Mouse (Mus musculus): ENCODE results near the gene Dlg2. TPM values are rescaled to one million over a fixed set of nuclear protein-coding genes. Genes with fewer than 3 reads are reported as not detected.
A peak's percentile ranks its signal among the peaks of the same experiment; 100 is the strongest.

The Dlg2 gene
- polyA plus RNA-seq, 1 experiment from 2014 or later = 1.1 TPM

DNA sequence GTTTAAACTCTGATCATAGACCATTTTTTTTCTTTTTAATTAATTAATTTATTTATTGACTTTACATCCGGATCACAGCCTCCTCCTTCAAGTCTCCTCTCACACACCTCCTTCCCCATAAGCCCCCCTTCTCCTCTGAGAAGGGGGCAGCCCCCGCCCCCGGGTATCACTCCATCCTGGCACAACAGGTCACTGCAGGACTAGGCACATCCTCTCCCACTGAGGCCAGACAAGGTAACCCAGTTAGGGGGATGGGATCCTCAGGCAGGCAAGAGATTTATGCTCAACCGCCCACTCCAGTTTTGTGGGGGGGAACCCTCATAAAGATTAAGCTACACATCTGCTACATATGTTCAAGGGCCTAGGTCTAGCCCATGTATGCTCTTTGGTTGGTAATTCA lies 1636.6 kb downstream of the Dlg2 start:
- Histone ChIP-seq H3K36me3 (ENCODE audit: control insufficient read depth, insufficient read depth, low read length) (no peaks in the 10 kb centered on the region), H3K27me3 (ENCODE audit: control insufficient read depth, insufficient read depth, low read depth, low read length) (no peaks in the 10 kb centered on the region), H3K4me1 (replicated peaks; ENCODE audit: control insufficient read depth, insufficient read depth, low read length) (no peaks in the 10 kb centered on the region), H3K27ac (ENCODE audit: low read length) (no peak overlapping the region), H3K9me3 (ENCODE audit: control insufficient read depth, low read length) (no peaks in the 10 kb centered on the region), H3K4me2 (ENCODE audit: low read depth, low read length) (no peak overlapping the region), H3K4me3 (ENCODE audit: low read length) (no peak overlapping the region), H3K9ac (ENCODE audit: low read length) (no peak overlapping the region)
- 80% methylated on average over 4 of the region's 4 CpGs for WGBS
- ATAC-seq (ENCODE audit: low read depth) = no peak

DNA sequence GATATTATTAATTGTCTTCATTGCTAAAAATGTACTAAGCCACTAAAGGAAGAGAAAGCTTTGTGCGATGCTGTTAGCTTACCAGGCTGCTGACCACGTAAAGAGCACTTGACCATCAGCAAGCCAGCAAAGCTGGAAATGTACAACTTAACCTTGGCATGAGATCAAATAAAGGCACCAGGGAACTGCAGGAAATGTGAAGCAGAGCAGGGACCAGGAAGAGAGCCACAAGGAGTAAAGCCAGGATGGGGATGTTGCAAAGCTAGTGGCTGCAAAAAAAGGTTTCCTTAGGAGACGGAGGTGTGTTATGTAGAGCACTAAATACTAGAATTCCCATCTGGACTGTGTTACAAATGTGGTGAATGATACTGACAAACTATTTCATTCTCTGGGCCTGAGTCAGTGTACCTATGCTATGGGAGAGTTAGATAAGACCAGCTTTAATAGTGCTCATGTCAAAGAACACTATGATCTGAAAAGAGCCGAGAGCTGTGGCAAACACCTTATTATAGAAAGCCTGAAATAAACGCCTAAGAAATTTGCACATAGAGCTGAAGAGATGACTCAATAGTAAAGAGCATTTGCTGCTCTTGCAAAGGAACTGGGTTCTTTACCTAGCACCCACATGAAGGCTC lies 1638.9 kb downstream of the Dlg2 start:
- Histone ChIP-seq H3K4me1 (replicated peaks; ENCODE audit: control insufficient read depth, insufficient read depth, low read length) (no peaks in the 10 kb centered on the region), H3K36me3 (ENCODE audit: control insufficient read depth, insufficient read depth, low read length) (no peaks in the 10 kb centered on the region), H3K4me3 (ENCODE audit: low read length) (no peak overlapping the region), H3K9ac (ENCODE audit: low read length) (no peak overlapping the region), H3K9me3 (ENCODE audit: control insufficient read depth, low read length) (no peaks in the 10 kb centered on the region), H3K27me3 (ENCODE audit: control insufficient read depth, insufficient read depth, low read depth, low read length) (no peaks in the 10 kb centered on the region), H3K4me2 (ENCODE audit: low read depth, low read length) (no peak overlapping the region), H3K27ac (ENCODE audit: low read length) (no peak overlapping the region)
- 76% methylated on average over 5 of the region's 5 CpGs for WGBS
- no peak for ATAC-seq (ENCODE audit: low read depth)

DNA sequence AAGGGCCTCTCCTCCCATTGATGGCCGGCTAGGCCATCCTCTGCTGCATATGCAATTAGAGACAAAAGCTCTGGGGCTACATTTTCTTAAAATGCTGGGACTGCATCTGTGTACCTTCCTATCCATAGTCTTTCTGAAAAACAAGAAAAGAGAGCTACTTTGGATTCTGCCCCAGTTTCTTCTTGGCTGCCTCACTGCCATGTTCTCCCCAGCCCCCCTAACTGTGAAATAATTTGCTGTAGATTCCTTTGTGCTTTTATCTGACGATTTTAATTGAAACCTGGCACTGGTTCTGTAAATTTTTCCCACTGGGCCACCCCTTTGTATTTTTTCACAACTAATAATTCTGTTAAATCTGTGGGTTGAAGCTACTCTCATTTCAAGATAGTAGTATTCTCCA lies 1646.8 kb downstream of the Dlg2 start:
- Histone ChIP-seq H3K27me3 (ENCODE audit: control insufficient read depth, insufficient read depth, low read depth, low read length) (no peaks in the 10 kb centered on the region), H3K4me2 (ENCODE audit: low read depth, low read length) (no peak overlapping the region), H3K36me3 (ENCODE audit: control insufficient read depth, insufficient read depth, low read length) (no peaks in the 10 kb centered on the region), H3K4me3 (ENCODE audit: low read length) (no peak overlapping the region), H3K27ac (ENCODE audit: low read length) (no peak overlapping the region), H3K9ac (ENCODE audit: low read length) (no peak overlapping the region), H3K9me3 (ENCODE audit: control insufficient read depth, low read length) (no peaks in the 10 kb centered on the region), H3K4me1 (replicated peaks; ENCODE audit: control insufficient read depth, insufficient read depth, low read length) (no peaks in the 10 kb centered on the region)
- WGBS = 52% methylated on average over 2 of the region's 2 CpGs
- no peak for ATAC-seq (ENCODE audit: low read depth)

DNA sequence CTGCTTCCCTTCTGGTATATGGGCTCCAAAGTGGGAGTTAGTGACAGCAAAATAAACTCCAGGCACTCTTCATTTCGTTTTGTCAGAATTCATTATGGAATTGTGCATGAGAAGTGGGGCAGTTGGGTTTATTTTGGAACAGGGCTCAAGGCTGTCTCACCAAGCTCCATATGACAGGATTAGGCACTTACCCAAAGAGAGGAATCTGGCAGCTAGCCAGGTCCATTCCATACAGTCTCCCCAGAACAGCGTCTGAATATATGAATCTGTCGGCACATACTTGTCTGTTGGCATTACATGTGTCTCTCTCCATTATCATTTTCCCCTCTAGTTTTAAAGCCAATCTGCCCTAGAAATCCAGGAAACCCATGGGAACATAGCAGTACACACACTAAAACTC lies 1649.4 kb downstream of the Dlg2 start:
- Histone ChIP-seq H3K27ac (ENCODE audit: low read length) (no peak overlapping the region), H3K4me3 (ENCODE audit: low read length) (no peak overlapping the region), H3K27me3 (ENCODE audit: control insufficient read depth, insufficient read depth, low read depth, low read length) (no peaks in the 10 kb centered on the region), H3K36me3 (ENCODE audit: control insufficient read depth, insufficient read depth, low read length) (no peaks in the 10 kb centered on the region), H3K9ac (ENCODE audit: low read length) (no peak overlapping the region), H3K4me2 (ENCODE audit: low read depth, low read length) (no peak overlapping the region), H3K4me1 (replicated peaks; ENCODE audit: control insufficient read depth, insufficient read depth, low read length) (no peaks in the 10 kb centered on the region), H3K9me3 (ENCODE audit: control insufficient read depth, low read length) (no peaks in the 10 kb centered on the region)
- 24% methylated on average over 3 of the region's 3 CpGs for WGBS
- peak; percentile 74 for ATAC-seq (ENCODE audit: low read depth)

DNA sequence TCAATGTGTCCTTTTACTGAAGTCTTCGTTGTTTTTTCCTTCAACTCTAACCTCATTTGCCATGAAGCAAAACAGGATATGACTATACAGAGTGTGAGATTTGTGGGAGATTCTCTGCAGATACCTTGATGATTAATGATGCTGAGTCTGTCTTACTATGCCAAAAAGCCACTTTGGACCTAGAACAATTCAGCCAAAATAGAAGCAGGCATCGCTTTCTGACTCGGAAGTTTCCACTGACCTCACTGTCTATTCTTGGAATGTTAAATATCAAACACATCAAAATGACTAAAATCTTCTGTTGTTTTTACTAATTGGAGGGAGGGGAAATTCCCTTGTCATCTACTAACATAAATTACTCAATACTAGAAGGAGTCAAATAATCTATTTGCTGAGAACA lies 1657.8 kb downstream of the Dlg2 start:
- H3K27ac ChIP-seq (ENCODE audit: low read length) = no peak overlapping the region
- no peak for ATAC-seq (ENCODE audit: low read depth)
- no peaks in the 10 kb centered on the region for H3K27me3 ChIP-seq (ENCODE audit: control insufficient read depth, insufficient read depth, low read depth, low read length)
- no peaks in the 10 kb centered on the region for H3K9me3 ChIP-seq (ENCODE audit: control insufficient read depth, low read length)
- H3K4me3 ChIP-seq (ENCODE audit: low read length) = no peak overlapping the region
- WGBS = 64% methylated on average over 3 of the region's 3 CpGs
- no peak overlapping the region for H3K9ac ChIP-seq (ENCODE audit: low read length)
- no peaks in the 10 kb centered on the region for H3K36me3 ChIP-seq (ENCODE audit: control insufficient read depth, insufficient read depth, low read length)
- H3K4me2 ChIP-seq (ENCODE audit: low read depth, low read length) = no peak overlapping the region
- no peaks in the 10 kb centered on the region for H3K4me1 ChIP-seq (replicated peaks; ENCODE audit: control insufficient read depth, insufficient read depth, low read length)

DNA sequence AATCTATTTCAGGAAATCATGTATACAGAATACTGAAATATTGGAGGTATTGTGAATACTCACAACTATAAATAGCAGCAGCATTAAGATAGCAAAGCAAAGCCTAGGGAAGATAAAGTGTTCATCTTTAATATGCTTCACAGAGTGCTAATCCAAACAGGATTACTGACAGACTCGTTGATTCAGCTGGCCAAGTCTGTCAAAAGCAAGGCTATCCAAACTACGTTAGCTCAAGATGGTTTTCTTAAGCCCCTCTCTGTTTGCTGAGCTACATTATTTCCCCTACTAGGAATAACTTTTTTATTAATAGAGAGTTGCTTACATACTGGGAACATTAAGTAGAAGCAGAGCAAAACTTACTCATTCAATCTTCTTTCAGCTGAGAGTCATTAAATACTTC lies 1659.2 kb downstream of the Dlg2 start:
- Histone ChIP-seq H3K9ac (ENCODE audit: low read length) (no peak overlapping the region), H3K9me3 (ENCODE audit: control insufficient read depth, low read length) (no peaks in the 10 kb centered on the region), H3K27me3 (ENCODE audit: control insufficient read depth, insufficient read depth, low read depth, low read length) (no peaks in the 10 kb centered on the region), H3K4me3 (ENCODE audit: low read length) (no peak overlapping the region), H3K4me1 (replicated peaks; ENCODE audit: control insufficient read depth, insufficient read depth, low read length) (no peaks in the 10 kb centered on the region), H3K36me3 (ENCODE audit: control insufficient read depth, insufficient read depth, low read length) (no peaks in the 10 kb centered on the region), H3K4me2 (ENCODE audit: low read depth, low read length) (no peak overlapping the region), H3K27ac (ENCODE audit: low read length) (no peak overlapping the region)
- 21% methylated on average over 2 of the region's 2 CpGs for WGBS
- no peak for ATAC-seq (ENCODE audit: low read depth)

DNA sequence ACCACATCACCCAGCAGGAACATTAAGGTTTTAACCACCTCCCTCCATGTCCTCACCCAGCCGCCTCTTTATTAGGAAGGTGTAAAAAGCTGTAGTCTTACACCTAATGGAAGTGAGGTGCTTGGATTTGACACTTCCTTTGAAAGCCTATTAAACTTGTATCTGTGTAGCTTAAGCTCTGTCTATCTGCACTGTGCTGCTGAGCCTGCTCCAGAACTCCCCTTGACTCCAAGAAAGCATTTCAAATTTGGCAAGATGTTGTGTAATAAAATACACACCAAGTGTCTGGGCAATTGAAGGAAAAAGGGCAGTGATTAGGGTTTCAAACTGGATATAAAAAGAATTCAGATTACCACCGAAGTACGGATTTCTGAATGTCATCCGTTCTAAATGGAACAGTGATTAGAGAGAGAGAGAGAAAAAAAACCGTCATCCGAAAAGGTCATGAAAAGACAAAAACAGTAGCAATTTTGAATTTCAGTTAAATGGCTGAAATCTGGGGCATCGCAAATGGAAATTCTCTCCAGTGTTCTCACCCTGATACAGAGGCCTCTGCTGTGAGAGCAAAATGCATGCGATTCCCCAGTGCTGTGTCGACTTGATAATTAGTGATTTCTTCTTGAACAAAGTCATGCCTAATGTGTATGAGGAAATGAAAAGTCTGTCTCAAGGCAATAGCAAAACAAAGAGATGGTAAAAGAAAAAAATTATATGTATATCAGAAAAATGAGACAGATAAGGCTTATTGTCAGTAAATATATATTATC lies 1663.8 kb downstream of the Dlg2 start:
- Histone ChIP-seq H3K4me1 (replicated peaks; ENCODE audit: control insufficient read depth, insufficient read depth, low read length) (no peaks in the 10 kb centered on the region), H3K9ac (ENCODE audit: low read length) (no peak overlapping the region), H3K4me3 (ENCODE audit: low read length) (no peak overlapping the region), H3K36me3 (ENCODE audit: control insufficient read depth, insufficient read depth, low read length) (no peaks in the 10 kb centered on the region), H3K27me3 (ENCODE audit: control insufficient read depth, insufficient read depth, low read depth, low read length) (no peaks in the 10 kb centered on the region), H3K9me3 (ENCODE audit: control insufficient read depth, low read length) (no peaks in the 10 kb centered on the region), H3K4me2 (ENCODE audit: low read depth, low read length) (no peak overlapping the region), H3K27ac (ENCODE audit: low read length) (no peak overlapping the region)
- ATAC-seq (ENCODE audit: low read depth) = no peak
- WGBS = 68% methylated on average over 9 of the region's 9 CpGs

DNA sequence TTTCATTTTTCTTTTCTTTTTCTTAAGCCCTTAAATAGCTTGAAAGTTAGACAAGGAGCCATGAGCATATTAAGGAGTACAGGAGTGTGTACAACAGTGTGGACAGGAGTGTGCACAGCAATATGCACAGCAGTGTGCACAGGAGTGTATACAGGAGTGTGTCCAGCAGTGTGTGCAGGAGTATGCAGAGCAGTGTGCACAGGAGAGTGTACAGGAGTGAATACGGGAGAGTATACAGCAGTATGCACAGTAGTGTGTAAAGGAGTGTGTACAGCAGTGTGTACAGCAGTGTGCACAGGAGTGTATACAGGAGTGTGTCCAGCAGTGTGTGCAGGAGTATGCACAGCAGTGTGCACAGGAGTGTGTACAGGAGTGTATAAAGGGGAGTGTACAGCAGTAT lies 1671.0 kb downstream of the Dlg2 start:
- 79% methylated on average over 1 of the region's 1 CpGs for WGBS
- Histone ChIP-seq H3K4me2 (ENCODE audit: low read depth, low read length) (no peak overlapping the region), H3K9me3 (ENCODE audit: control insufficient read depth, low read length) (no peaks in the 10 kb centered on the region), H3K36me3 (ENCODE audit: control insufficient read depth, insufficient read depth, low read length) (no peaks in the 10 kb centered on the region), H3K27me3 (ENCODE audit: control insufficient read depth, insufficient read depth, low read depth, low read length) (no peaks in the 10 kb centered on the region), H3K4me3 (ENCODE audit: low read length) (no peak overlapping the region), H3K27ac (ENCODE audit: low read length) (no peak overlapping the region), H3K9ac (ENCODE audit: low read length) (no peak overlapping the region), H3K4me1 (replicated peaks; ENCODE audit: control insufficient read depth, insufficient read depth, low read length) (no peaks in the 10 kb centered on the region)
- ATAC-seq (ENCODE audit: low read depth) = no peak

DNA sequence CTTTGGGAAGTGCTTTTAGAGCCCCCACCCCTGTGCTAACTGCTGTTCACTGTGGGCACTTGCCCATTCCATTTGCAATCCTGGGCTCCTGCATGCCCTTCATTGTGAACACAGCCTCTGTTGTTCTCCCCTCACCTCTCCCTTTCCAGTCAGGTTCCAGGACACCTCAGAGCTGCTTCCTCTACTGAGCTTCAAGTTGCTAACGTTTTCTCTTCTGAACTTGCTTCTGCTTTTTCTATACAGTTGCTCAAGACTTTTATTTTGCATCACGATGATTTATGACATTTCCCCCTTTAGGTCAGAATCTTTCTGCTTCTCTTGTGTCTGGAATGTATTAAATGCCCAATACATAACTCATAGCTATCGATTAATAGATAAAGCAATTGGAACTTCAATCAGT lies 1674.3 kb downstream of the Dlg2 start:
- Histone ChIP-seq H3K9me3 (ENCODE audit: control insufficient read depth, low read length) (no peaks in the 10 kb centered on the region), H3K27me3 (ENCODE audit: control insufficient read depth, insufficient read depth, low read depth, low read length) (no peaks in the 10 kb centered on the region), H3K4me1 (replicated peaks; ENCODE audit: control insufficient read depth, insufficient read depth, low read length) (no peaks in the 10 kb centered on the region), H3K36me3 (ENCODE audit: control insufficient read depth, insufficient read depth, low read length) (no peaks in the 10 kb centered on the region), H3K9ac (ENCODE audit: low read length) (no peak overlapping the region), H3K27ac (ENCODE audit: low read length) (no peak overlapping the region), H3K4me3 (ENCODE audit: low read length) (no peak overlapping the region), H3K4me2 (ENCODE audit: low read depth, low read length) (no peak overlapping the region)
- ATAC-seq (ENCODE audit: low read depth) = no peak
- WGBS = 63% methylated on average over 3 of the region's 3 CpGs
